Mouse (Mus musculus) gastrocnemius, postnatal 4 days (tissue): ENCODE measurements around the gene Ammecr1. TPM values are rescaled to one million over a fixed set of nuclear protein-coding genes. Genes with fewer than 3 reads are reported as not detected.

Source experiments
- DNase-seq, 2 experiments: peaks; one replicate each; pipeline ENCODE4 v3.0.0; 2021 to 2022; ENCODE audit warnings: low spot score in 2 of 2, mixed read lengths in 2 of 2
- long read RNA-seq, 2 experiments: library from polyadenylated mRNA; stranded (forward); transcript quantifications; one replicate each; pipeline ENCODE4 v2.0.0; 2021
- total RNA-seq, 2 experiments: library from RNA; stranded (reverse); gene quantifications; 2 replicates each; pipeline ENCODE4 v1.2.3; 2021

Gene Ammecr1
- 10 to 100 TPM; 21.1 to 21.2 TPM for total RNA-seq
- long read RNA-seq, experiment 1, full-length matches to known transcripts, result 3 of 6 reads
- long read RNA-seq, experiment 1, partial matches to known transcripts, result 0 of 6 reads
- long read RNA-seq, experiment 1, other reads (novel, unspliced or antisense), result 3 of 6 reads
- long read RNA-seq, experiment 2, full-length matches to known transcripts, result 8 of 10 reads
- long read RNA-seq, experiment 2, partial matches to known transcripts, result 1 of 10 reads
- long read RNA-seq, experiment 2, other reads (novel, unspliced or antisense), result 1 of 10 reads

- peak; percentile 54 to 68 for DNase-seq
Measured at GRCm38 (mm10) chrX:142966008-142966966, at the start of gene Ammecr1. Gene Ammecr1 (minus strand): TSS chrX:142966728.

GRCm38 (mm10) chrX:143014118-143014517 lies 47.6 kb upstream of the Ammecr1 start:
- no peak for DNase-seq

- no peak for DNase-seq
Measured at GRCm38 (mm10) chrX:143012334-143012733, 45.8 kb upstream of the Ammecr1 start.

GRCm38 (mm10) chrX:143011865-143012264 lies 45.3 kb upstream of the Ammecr1 start:
- DNase-seq, result no peak

- DNase-seq, result no peak
Measured at GRCm38 (mm10) chrX:143004131-143004846, 37.8 kb upstream of the Ammecr1 start.

- DNase-seq, result no peak
Measured at GRCm38 (mm10) chrX:142997214-142997613, 30.7 kb upstream of the Ammecr1 start.

GRCm38 (mm10) chrX:142994514-142994913 lies 28.0 kb upstream of the Ammecr1 start:
- DNase-seq, result no peak

GRCm38 (mm10) chrX:142984170-142984569 lies 17.6 kb upstream of the Ammecr1 start:
- DNase-seq, result no peak

- no peak for DNase-seq
Measured at GRCm38 (mm10) chrX:142983638-142984037, 17.1 kb upstream of the Ammecr1 start.

GRCm38 (mm10) chrX:142981530-142982130 lies 15.1 kb upstream of the Ammecr1 start:
- DNase-seq, result no peak

GRCm38 (mm10) chrX:142980855-142981529 lies 14.5 kb upstream of the Ammecr1 start:
- DNase-seq, result no peak

GRCm38 (mm10) chrX:142979224-142979623 lies 12.7 kb upstream of the Ammecr1 start:
- no peak for DNase-seq

- no peak for DNase-seq
Measured at GRCm38 (mm10) chrX:142972443-142972970, 6.0 kb upstream of the Ammecr1 start.

GRCm38 (mm10) chrX:142971759-142972158 lies 5.2 kb upstream of the Ammecr1 start:
- DNase-seq, result peak in 1 of 2 experiments; percentile 13

- DNase-seq, result no peak
Measured at GRCm38 (mm10) chrX:142967067-142967466, 539 bp upstream of the Ammecr1 start.

- peak in 1 of 2 experiments; percentile 7 for DNase-seq
Measured at GRCm38 (mm10) chrX:142965236-142966007, 1.1 kb downstream of the Ammecr1 start.

GRCm38 (mm10) chrX:142960434-142960833 lies 6.1 kb downstream of the Ammecr1 start:
- DNase-seq, result no peak

GRCm38 (mm10) chrX:142959674-142960307 lies 6.7 kb downstream of the Ammecr1 start:
- DNase-seq, result no peak

GRCm38 (mm10) chrX:142928430-142928829 lies 38.1 kb downstream of the Ammecr1 start:
- DNase-seq, result no peak
